Mouse (Mus musculus): Measurements from ENCODE around the gene Map3k11.

Map3k11 gene

DNA sequence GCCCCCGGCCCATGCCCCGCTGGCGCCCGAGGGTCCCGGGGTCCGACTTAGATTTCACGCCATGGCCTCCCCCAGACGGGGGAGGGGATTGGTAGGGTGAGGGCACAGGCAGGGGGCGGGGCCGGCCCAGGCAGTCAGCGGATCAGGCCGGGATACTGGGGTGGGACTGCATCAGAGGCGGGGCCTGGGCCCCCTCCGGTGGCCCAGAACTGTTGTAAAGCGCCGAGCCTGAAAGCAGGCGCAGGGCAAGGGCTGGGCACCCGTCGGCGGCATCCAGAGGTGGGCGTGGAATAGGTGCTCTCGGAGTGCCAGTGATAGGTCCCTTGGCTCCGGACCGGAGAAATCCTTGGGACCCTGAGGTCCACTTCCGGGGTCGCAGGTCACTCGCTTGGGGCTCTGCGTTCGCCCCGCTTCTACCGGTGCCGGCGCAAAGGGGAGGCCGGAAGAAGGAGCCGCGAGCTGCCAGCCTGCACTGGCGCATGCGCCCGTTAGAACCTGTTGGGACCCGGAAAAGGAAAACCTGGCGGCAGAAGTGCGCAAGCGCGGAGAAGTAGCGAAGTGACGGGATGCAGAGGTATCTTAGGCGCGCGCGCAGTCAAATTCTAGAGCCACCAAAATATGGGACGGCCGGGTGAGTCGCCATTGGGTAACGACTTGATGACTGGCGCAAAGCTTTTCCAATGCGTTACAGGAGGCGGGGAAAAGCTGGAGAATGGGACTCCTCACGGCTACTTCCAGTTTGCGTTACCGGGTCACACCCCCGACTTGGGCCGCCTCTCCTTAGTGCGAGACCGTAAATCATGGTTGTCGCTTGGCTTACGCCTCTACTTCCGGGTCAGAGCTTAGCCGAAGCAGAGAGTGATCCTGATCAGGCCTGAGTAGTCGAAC, at the start of gene Map3k11, which contains the start of gene Pcnx3:
TSS of gene Map3k11 (plus strand) at position 543 of the 888 bp plus-strand sequence.
TSS of gene Pcnx3 (minus strand) at position 709 of the 888 bp plus-strand sequence.
- CTCF ChIA-PET = interaction anchor here (0.8 kb wide), 1 partner anchor 53 kb away, joined by 3 read pairs; no protein-coding TSS in a partner anchor

DNA sequence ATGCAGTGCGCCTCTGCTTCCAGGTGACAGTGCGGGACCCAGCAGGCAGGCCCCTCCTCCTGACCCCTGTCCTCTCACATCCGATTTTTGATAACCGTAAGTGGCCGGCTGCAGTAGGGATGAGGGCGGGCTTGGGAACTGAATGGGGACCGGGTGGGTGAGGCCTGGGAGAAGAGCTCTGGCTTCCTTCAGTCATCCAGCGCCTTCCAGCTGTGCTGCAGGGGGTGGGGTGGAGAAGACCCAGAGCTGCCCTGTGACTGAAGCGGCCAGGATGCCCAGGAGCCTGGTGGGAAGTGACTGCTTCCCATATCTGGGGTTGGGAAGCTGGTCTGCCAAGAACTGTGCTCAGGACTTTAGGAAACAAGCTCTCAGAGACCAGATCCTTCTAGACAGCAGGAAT, 48.2 kb upstream of the Map3k11 start:
- CTCF ChIA-PET = no interaction called here

- CTCF ChIA-PET = no interaction called here
Measured at GRCm38 (mm10) chr19:5641021-5641420, 47.5 kb upstream of the Map3k11 start.

- CTCF ChIA-PET = no interaction called here
Measured at GRCm38 (mm10) chr19:5641641-5642040, 46.9 kb upstream of the Map3k11 start.

DNA sequence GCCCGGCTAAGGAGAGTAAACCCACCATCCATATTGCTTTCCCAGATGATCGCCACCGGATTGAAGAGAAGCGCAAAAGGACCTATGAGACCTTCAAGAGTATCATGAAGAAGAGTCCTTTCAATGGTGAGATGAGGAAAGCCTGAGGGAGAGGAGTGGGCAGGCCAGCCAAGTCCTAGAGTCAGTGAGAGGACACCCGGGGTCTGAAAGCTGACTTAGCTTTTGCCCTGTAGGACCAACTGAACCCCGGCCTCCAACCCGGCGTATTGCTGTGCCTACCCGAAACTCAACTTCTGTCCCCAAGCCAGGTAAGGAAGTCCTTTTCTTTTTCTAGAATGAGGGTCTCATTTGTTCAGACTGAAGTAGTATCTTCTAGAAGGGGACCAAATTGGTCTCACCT, 43.3 kb upstream of the Map3k11 start:
- CTCF ChIA-PET = no interaction called here

DNA sequence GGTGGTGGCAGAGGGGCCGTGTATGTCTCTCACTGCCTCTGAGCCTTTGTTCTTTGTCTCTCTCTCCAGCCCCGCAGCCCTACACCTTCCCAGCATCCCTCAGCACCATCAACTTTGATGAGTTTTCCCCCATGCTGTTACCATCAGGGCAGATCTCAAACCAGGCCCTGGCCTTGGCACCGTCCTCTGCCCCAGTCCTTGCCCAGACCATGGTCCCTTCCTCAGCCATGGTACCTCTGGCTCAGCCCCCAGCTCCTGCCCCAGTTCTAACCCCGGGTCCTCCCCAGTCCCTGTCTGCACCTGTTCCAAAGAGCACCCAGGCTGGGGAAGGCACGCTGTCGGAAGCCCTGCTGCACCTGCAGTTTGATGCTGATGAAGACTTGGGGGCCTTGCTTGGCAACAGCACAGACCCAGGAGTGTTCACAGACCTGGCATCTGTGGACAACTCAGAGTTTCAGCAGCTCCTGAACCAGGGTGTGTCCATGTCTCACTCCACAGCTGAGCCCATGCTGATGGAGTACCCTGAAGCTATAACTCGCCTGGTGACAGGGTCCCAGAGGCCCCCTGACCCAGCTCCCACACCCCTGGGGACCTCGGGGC, 41.7 kb upstream of the Map3k11 start:
- CTCF ChIA-PET = interaction anchor here (0.7 kb wide), 1 partner anchor 9 kb away, joined by 3 read pairs; the partner anchor contains the start of gene Rela

DNA sequence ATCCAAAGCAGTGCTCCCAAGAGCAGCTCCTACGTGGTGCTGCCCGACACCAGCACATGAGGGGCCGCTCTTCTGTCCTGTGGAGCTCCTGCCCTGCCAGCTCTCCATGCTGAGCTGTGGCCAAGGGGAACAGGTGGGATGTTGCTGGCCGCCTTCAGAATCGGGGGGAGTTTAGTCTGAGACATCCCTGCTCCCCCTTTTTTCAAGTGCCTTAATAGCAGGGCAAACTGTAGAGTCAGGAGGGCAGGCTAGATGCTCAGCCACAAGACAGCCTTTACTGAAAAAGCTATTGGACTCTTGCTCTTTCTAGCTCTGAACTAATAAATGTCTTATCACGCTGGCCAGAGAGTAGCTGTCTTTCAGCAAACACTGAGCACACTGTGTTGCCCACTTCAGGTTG, 40.8 kb upstream of the Map3k11 start:
- CTCF ChIA-PET = no interaction called here

DNA sequence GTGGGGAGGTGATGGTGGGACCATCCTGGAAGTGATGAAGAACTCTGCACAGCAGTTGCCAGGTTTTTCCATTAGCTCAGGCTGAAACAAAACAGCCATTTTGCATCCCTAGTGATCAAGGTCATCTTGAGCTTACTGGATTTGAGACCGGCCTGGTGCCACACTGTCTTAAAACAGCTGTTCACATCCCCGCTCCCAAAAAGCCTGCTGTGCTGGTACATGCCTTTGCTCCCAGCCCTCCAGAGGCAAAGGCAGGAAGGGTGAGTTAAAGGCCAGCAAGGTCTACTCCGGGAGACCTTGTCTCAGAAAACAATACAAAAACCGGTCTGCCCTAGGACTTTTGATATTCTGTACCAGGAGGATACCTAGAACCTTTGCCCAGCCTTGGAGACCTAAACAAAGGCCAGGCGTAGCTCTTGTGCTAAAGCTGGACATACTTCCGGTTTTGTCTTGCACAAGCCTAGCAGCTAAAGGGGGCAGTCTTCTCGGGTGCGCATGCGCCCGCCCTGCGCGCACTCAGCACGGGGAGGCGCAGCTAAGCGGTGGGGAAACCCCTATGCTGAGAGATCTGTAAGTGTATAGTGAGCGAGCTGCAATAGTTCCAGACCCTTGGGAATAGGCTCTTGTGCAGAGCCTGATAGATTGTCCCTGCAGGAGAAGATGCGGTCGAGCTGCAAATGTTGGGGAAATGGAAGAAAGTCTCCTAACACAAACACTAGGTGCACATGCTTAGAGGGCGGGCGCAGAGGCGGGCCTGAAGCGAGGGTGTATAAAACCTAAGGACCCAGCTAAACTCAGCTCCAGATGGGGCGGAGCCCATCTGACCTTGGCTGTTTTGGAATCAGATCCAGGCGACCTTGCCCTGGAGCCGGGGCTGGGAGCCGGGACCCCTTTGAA, 39.9 kb upstream of the Map3k11 start:
- CTCF ChIA-PET = interaction anchor here (0.5 to 0.6 kb wide), 2 partner anchors 11 to 1626 kb away, joined by 3 read pairs; no protein-coding TSS in a partner anchor

DNA sequence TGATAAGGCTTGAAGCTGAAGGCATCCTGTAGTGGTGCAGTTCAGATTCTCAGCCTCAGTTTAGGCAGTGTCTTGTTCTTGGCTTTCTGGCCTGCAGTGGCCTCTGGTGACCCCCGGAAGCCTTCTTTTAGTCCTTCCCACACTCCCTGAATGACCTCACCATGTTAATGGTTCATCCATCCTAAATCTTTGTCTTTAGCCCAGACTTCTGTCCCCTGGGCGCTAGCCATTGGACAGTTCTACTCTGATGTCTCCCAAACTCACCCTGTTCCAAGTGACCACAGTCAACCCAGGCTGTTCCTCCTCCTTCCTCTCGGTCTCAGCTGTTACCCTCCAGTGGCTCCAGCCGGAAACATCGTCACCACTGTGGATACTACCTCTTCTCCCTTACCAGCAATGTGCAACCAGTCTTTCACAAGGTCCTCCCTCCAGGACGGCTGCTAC, 39.2 kb upstream of the Map3k11 start:
- CTCF ChIA-PET = interaction anchor here (0.6 kb wide), 1 partner anchor 1625 kb away, joined by 3 read pairs; no protein-coding TSS in a partner anchor

DNA sequence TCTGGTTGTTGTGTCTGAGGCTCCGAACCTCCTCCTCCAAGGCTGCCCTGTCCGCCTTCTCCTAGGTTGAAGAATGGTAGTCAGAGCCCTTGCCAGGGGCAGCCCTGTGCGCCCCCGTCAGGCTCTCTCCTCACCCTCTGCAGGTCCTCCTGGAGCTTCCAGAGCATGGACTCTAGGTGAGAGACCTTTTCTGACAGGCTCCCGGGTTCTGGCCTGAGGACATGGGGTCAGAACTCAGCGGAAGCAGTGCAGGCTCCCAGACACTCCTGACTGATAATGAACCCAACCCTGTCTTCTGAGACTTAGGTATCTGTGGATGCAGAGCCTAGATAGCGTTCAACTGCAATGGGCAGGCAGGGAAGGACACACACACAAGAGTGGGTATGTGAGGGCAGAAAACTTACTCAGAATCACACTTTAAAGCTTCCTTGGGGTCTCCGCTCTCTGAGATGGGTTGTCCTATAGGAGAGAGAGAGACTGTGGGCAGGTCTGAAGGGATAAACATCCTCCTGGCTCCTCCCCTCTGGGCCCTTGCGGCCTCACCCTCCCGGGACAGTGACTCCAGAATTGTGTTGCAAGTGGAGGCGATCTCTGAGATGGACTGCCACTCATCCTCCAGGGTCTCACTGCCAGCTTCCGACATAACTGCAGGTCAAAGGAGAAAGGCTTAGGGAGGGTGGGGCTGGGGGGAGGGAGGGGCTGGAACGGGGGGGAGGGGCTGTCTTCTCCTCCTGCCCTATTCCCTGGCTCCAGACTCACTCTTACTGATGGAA, 36.9 kb upstream of the Map3k11 start:
- CTCF ChIA-PET = no interaction called here

DNA sequence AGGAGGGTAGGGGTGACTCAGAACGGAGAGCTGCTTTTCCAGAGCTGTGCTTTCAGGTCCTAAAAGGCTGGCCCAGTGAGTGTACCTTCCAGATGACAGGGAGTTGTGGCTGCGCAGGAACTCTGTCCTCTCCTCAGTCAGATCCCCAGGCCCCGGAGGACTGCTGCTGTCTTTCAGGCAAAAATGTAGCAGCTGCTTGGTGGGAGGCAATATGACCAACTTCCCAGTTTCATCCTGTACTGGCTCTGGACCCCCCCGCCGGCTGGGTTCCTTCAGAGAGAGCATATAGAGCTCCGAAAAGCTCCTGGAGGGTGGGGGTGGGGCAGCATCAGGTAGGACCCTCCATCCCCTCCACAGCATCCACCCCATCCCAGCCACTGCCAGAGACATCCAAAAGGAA, 36.0 kb upstream of the Map3k11 start:
- CTCF ChIA-PET = no interaction called here

DNA sequence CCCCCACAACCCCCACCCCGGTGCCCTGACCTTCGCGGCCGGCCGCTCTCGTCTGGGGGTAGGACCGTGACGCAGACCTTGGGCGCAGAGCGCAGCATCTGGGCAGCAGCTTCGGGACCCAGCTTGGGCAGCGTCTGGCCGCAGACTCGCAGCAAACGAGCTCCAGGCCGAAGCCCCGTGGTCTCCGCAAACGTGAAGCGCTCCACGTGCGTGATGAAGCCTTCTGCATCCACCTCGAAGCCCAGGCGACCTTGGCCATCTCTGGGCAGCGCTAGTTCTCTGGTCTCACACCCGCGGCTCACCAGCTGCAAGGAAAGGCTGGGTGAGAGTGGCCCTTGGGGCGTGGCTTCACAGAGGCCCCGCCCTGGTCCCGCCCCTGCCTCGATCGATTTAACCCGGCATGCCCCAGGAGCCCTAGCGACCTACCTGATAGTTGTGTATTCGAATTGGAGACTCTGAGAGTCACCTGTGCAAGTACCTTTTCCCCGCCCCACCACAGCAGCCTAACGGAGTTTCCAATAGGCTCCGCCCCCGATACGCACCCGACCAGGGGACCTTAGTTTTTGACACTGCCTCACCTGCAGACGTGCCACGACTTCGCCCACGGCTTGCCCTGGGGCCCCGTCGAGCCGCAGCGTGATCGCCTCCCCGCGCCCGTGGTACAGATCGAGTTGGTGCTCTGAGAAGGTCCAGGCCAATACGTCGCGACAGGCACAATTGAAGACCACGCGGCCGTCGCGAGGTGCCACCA, 34.4 kb upstream of the Map3k11 start:
- CTCF ChIA-PET = no interaction called here

GRCm38 (mm10) chr19:5654720-5655298, 33.7 kb upstream of the Map3k11 start:
- CTCF ChIA-PET = no interaction called here

- CTCF ChIA-PET = interaction anchor here (0.9 to 1.2 kb wide), 2 partner anchors 29 to 92 kb away, joined by 3 read pairs; no protein-coding TSS in a partner anchor
Measured at GRCm38 (mm10) chr19:5660942-5661751, 27.4 kb upstream of the Map3k11 start.

- CTCF ChIA-PET = no interaction called here
Measured at GRCm38 (mm10) chr19:5662310-5662709, 26.2 kb upstream of the Map3k11 start.

DNA sequence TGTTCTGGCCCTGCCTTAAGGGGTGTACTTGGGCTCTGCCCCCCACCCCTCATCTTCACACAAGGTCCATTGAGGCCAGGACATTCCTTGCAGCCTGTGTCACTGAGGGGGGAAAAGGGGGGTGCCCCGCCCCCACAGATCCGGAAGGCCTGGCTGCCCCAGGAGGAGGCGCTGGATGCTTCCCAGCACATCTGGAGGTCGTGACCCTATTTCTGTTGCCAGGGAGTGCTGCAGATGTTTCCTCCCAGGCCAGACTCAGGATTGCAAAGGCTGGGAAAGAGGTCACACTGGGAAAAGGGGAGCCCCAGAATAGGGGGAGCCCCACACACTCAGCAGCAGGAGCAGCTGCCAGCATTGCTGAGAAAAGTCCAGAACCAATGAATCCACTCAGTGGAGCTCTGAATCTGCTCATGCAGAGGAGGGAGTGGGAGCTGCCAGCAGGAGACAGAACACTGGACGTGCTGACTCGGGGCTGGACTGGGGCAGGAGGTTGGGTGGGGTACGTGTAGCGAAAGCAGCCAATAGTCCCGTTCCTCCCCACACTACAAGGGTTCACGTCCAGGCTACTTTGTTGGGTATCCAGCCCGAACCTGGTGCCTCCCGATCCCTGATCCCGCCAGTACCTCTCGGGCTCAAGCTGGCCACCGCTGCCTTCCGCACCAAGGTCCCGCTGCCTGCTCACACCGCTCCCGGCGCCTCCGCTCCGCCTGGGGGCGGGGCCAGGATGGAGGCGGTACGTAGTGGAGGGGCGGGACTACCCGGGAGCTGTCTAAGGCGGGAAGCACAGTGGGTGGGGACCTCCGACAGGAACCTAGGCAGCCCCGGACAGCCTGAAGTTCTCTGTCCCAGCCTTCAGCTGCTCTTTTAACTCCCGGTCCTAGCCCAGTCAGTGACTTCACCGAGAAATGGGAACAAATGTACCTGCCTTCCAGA, 25.3 kb upstream of the Map3k11 start, which contains the start of gene Sipa1:
TSS of gene Sipa1 (minus strand) at position 727 of the 933 bp plus-strand sequence.
- CTCF ChIA-PET = interaction anchor here (0.7 kb wide), 1 partner anchor 53 kb away, joined by 19 read pairs; no protein-coding TSS in a partner anchor

GRCm38 (mm10) chr19:5664669-5665257, 23.8 kb upstream of the Map3k11 start:
- CTCF ChIA-PET = no interaction called here
